Mouse (Mus musculus) bone marrow, adult 2 months (tissue): ENCODE results near the gene Cnn2.

Experiments used
- CTCF ChIP-seq: fragments of 200-500 bp; IDR thresholded peaks from 2 replicates; pipeline ENCODE4 v1.5.1; 2011; ENCODE audit warnings: low read length, control low read depth; ENCODE audit not compliant: control insufficient read depth, insufficient read depth
- POLR2A ChIP-seq: fragments of 200-500 bp; IDR thresholded peaks from 2 replicates; pipeline ENCODE4 v1.6.1; 2011; ENCODE audit warnings: low read depth, mild to moderate bottlenecking, control low read depth, low read length, borderline replicate concordance; ENCODE audit not compliant: control insufficient read depth

DNA sequence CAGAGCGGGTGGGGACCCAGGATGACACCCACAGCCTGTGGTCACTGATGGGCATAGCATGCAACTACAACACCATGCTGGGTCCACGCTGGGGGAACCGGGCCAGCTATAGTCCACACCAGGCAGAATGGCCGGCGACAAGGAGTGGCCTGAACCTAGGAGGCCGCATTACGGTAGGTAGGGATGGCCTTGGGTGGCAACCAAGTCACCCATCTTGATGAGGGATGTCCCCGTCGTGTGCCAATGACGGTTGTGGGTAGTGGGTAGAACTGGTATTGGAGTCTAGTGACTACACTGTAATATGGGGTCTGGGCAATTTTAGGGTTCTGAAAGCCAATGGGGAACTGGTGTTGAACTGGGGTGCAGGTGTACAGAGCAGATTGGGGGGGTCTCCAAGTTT, 28.5 kb downstream of the Cnn2 start:
- TF ChIP-seq CTCF (no peak), POLR2A (no peak)
